Mouse (Mus musculus) myocyte (in vitro differentiated cells): Measurements from ENCODE around the gene Hmbs.

Experiments used
- MYOG ChIP-seq, 3 experiments: IDR thresholded peaks; one replicate each; pipeline ENCODE4 v1.6.1; 2011; ENCODE audit warnings: control low read depth in 2 of 3, low read depth in 2 of 3, mild to moderate bottlenecking in 2 of 3; ENCODE audit not compliant: insufficient read length in 2 of 3, control insufficient read depth in 1 of 3, insufficient read depth in 1 of 3
- POLR2A ChIP-seq: IDR thresholded peaks from one replicate; pipeline ENCODE4 v1.6.1; 2011; ENCODE audit warnings: low read depth, mild to moderate bottlenecking, control low read depth, moderate library complexity; ENCODE audit not compliant: insufficient read length
- POLR2AphosphoS2 ChIP-seq: IDR thresholded peaks from one replicate; pipeline ENCODE4 v1.6.1; 2011; ENCODE audit warnings: low read depth, control low read depth; ENCODE audit not compliant: insufficient read length

- TF ChIP-seq MYOG (IDR thresholded peaks at IDR 0.05; ENCODE audit: control insufficient read depth in 1 of 3, insufficient read depth in 1 of 3, insufficient read length in 2 of 3, low read depth in 2 of 3) (no peak), POLR2AphosphoS2 (no peak), POLR2A (no peak)
Observed at GRCm38 (mm10) chr9:44314910-44315309, 29.1 kb downstream of the Hmbs start.
